Mouse (Mus musculus) left cerebral cortex, adult 2 months (tissue): ENCODE measurements at regions not wholly inside any gene's neighbourhood (a gene's known extent, or its start where the extent isn't known, plus 50 kb on each side); places are given as distances from the start of the nearest gene placed in this dataset.
A peak's percentile ranks its signal among the peaks of the same experiment; 100 is the strongest.

Experiments
- DNase-seq, 2 experiments: peaks; one replicate each; pipeline ENCODE4 v3.0.0; 2021 to 2022; ENCODE audit warnings: low spot score in 2 of 2, mixed read lengths in 1 of 2; ENCODE audit errors: extremely low spot score in 1 of 2
- H3K27ac ChIP-seq: fragments of 200-600 bp; 2 replicates; pipeline ENCODE4 v1.8.1; 2022
- H3K4me3 ChIP-seq: fragments of 200-600 bp; 2 replicates; pipeline ENCODE4 v1.8.1; 2022
- CTCF ChIP-seq: fragments of 200-600 bp; IDR thresholded peaks from 2 replicates; pipeline ENCODE4 v1.8.1; 2022; ENCODE audit warnings: antibody characterized with exemption, mild to moderate bottlenecking, moderate library complexity
- intact Hi-C: fragments of 180-260 bp; cut with DNase I; formaldehyde crosslinking; loops from one replicate; pipeline ENCODE4 v1.15.1; 2025

DNA sequence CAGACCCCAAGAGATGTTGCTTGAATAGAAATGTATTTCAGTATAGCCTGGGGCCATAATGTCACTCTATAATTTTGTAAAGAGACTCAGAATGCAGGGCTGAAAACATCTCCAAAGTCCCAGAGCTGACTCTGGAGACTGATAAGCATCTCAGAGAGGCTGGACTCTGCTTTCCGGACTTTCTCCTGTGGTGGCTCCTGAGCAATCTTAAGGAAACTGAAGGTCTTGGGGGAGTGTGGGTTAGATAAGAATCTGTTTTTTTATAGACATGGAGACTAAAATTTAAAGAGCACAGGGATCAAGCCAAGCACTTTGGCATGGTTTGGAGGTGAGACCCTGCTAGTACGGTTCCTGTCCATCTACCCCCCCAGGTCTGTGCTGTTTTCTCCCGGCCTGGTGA lies 92.7 kb upstream of the Mbip start:
- H3K27ac ChIP-seq = no peak overlapping the region
- no peak overlapping the region for H3K4me3 ChIP-seq
- DNase-seq = no peak
- intact Hi-C loops = no loop called here
- TF ChIP-seq CTCF = no peak

DNA sequence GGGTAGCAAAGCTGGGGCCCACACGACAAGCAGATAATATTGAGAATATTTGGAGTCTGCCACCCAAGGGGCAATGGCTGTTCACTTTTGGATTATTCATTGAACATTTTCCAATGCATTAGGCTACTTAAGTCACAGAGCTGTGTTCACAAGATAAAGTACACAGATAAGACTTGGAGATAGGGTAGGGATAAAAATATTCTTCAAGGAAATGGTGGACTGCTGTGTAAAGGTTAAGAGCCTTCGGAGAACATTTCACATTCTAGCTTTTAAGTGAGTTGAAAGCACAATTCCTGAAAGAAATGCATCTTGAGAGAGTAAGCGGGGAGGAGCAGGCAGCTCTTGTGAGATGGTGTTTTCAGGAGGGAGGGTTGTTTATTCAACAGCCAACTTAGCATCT lies 92.3 kb upstream of the Mbip start:
- no peak for TF ChIP-seq CTCF
- no peak for DNase-seq
- no peak overlapping the region for H3K27ac ChIP-seq
- no peak overlapping the region for H3K4me3 ChIP-seq
- intact Hi-C loops = no loop called here

DNA sequence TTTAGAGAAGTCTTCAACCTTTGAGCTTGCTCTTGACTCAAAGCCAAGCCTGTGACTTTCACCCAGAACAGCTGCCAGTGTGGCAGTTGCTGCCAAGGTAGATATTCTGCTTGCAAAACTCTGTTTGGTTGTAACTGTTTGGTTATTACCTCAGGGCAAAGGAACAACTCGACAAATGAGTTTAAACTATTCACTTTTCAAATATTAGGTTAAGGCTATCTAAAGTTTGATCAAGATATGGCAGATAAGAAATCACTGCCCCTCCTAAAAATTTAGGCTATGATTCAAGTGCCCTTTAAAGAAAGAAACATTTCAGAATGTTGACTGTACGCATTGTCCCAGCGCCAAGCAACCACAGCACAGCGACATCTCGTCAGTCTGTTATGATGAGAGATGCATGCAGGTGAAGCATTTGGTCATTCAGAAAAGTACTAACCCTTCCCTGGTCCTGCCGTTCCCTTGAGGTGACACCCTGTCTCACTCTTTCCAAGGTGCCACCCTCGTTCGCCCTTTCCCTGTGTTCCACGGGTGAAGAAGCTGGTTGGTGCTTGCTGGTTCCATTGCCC lies 81.1 kb upstream of the Mbip start:
- Histone ChIP-seq H3K4me3 (no peak overlapping the region), H3K27ac (no peak overlapping the region)
- intact Hi-C loops = no loop called here
- no peak for DNase-seq
- no peak for TF ChIP-seq CTCF

DNA sequence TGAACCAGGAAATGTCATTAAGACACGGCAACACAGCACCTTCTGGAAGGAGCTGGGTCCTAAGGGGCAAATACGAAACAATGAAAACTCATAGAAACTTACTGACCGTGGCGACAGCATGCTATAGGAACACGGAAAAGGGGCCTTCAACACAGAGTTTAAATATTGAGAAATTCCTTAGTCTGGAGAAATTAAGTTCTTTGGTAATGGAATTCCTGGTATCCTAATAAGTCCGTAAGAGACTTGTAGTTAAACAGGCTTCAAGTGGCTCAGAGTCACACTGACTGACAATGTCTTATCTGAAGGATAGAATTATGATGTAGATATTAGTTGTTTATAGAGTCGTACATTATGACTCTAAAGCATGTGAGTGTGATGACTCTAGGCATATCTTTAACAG lies 70.4 kb upstream of the Mbip start:
- no peak for DNase-seq
- TF ChIP-seq CTCF = no peak
- Histone ChIP-seq H3K27ac (no peak overlapping the region), H3K4me3 (no peak overlapping the region)
- intact Hi-C loops = no loop called here

DNA sequence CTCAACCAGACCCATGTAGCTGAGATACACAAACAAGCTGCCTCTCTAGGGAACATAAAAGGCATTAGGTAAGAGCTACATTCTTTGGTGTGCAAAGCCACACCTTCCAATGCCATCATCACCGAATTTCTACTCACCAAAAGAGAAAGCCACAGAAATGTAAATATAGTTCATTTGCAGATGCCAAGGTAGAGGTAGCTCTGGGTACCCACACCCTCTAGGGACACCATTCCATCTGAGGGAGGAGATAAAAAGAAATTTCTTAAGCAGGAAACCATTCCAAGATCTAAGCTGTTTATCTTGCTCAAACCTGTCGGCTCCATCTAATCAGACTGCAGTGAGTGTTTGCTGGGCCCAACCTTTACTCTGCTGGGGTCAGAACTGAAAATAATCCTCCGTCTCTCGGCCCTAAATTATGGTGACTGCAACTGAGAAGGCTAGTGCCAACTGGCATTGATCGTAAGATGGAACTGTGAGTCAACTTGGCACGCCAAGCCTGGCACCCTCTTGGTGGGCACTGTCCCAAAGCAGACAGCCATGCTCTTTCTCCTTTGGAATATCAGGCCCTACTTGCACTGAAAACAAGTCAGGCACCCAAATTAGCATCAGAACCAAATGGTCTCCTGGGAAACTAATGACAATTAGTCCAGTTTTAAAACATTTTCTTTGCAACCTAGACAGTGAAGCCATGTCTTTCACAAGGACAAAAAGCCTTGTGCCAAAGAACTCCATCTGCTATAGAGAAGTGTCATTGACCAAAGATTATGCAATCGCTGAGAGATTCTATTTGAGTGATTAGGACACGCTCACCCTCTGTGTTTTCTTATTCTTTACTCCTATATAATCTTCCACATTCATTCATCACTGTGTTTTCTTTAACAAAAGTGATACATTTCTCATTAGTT lies 69.4 kb upstream of the Mbip start:
- intact Hi-C loops = no loop called here
- TF ChIP-seq CTCF = no peak
- no peak overlapping the region for H3K4me3 ChIP-seq
- peak; percentile 13 to 20 for DNase-seq
- no peak overlapping the region for H3K27ac ChIP-seq

DNA sequence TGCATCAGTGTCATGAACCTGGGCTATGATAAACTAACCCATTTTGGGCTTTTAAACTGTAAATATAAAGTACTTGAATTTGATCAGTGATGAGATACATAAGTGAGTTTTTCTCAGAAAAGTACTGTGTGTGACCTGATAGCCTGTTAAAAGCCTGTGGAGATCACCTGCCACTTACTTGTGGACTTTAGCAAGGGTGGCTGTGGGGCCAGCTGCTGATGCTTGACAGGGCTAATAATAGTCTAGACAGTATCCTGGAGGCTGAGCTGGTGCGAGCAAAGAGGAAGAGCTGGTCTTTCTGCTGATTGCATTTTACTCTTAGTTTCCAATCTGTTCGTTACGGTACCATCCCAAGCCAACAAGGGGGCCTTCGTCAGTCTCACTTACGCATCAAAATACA lies 60.0 kb upstream of the Mbip start:
- intact Hi-C loops = loop anchor here (1.0 to 5.0 kb wide), 3 partner anchors 163 to 518 kb away; no protein-coding TSS in a partner anchor
- H3K27ac ChIP-seq = no peak overlapping the region
- H3K4me3 ChIP-seq = no peak overlapping the region
- DNase-seq = no peak
- no peak for TF ChIP-seq CTCF

DNA sequence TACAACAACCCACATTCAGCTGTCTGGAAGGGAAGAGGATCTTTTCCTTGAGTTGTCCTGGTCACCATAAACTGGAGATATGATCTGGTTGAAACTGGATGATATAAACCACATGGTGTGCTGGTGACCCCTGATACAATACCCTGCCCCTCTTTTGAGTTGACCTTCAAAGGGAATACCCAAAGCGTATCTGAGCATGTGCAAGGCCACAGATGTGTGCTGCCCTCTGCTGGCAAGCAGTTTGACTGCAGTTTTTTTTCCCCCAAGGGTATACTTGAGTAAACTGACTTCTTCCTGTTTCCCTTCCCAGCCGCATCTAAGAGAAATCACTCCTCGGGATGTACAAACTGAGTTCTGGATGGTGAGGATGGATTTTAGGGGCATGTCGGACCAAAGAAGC lies 59.1 kb upstream of the Mbip start:
- Histone ChIP-seq H3K4me3 (no peak overlapping the region), H3K27ac (no peak overlapping the region)
- peak; percentile 76 for TF ChIP-seq CTCF
- intact Hi-C loops = loop anchor here (1.0 to 5.0 kb wide), 3 partner anchors 162 to 518 kb away; no protein-coding TSS in a partner anchor
- DNase-seq = peak; percentile 28 to 43

DNA sequence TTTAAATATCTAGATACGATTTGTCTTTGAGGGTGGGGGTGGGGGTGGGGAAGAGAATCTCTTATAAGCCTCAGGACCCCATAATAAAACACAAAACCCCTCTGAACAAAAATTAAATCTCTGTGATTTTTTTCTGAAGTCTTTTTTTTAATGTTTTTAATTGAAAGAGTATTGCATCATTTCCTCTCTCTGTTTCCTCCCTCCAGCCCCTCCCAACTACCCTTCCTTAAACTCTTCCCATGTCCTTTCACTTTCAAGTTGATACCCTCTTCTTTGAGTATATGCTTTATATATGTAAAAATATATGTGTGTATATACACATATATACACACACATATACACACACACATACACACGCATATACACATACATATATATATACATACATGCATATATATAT lies 58.6 kb upstream of the Mbip start:
- no peak for TF ChIP-seq CTCF
- DNase-seq = no peak
- H3K27ac ChIP-seq = no peak overlapping the region
- no peak overlapping the region for H3K4me3 ChIP-seq
- intact Hi-C loops = loop anchor here (2.0 kb wide), 1 partner anchor 161 kb away; no protein-coding TSS in a partner anchor

DNA sequence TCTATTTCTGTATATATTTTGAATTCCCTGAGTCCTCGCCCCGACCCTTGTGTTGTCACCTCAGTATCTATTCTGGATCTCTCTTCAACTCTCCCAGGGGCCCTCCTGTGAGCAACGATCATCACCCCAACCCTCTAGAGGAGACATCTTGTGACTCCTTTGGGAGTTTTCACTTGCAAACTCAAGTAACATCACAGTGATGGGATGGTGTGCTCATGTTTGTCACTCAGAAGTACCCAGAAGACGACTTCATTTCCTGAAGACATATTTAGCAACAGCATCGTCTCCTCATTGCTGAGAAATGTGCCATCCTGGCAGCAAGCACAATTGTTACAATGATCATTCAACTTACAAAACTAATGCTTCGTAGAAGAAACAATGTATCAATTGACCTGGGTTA lies 57.9 kb upstream of the Mbip start:
- TF ChIP-seq CTCF = no peak
- DNase-seq = no peak
- no peak overlapping the region for H3K27ac ChIP-seq
- H3K4me3 ChIP-seq = no peak overlapping the region
- intact Hi-C loops = loop anchor here (2.0 kb wide), 1 partner anchor 161 kb away; no protein-coding TSS in a partner anchor

DNA sequence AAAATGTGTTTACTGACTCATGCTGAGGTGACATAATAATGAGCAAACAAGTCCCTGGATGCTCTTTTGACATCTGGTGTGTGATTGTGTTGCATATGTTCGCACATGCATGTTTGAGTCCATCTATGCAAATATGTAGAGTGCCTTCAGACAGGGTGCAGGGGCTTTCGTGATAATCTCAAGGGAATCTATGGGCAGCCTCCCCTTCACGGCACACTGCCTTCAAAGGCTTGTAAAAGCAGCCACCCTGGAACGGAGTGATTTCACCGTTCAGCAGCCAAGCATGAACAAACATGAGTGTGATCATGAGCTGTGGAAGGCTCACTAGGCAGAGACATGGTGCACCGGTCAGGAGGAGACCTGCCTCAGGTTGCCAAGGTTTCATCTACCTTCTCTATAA lies 57.1 kb upstream of the Mbip start:
- no peak overlapping the region for H3K27ac ChIP-seq
- no peak for DNase-seq
- TF ChIP-seq CTCF = no peak
- intact Hi-C loops = no loop called here
- no peak overlapping the region for H3K4me3 ChIP-seq

DNA sequence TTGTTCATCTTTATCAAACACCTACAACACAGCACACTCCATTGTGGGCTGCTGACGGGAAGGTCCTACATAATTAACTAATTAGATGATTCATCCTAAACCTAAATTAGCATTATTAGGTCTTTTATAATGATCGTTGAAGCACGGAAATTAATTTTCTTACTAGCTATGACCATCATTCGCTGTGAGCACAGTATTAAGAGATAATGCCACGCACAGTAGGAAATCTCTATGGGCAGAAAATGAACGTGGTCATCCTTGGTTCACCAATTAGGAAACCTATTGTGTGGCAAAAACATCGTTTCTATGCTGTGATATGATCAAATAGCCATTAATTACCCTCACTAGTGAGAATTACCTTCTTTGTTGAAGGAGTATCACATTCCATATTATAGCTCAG lies 56.4 kb upstream of the Mbip start:
- no peak for DNase-seq
- no peak overlapping the region for H3K4me3 ChIP-seq
- H3K27ac ChIP-seq = no peak overlapping the region
- intact Hi-C loops = no loop called here
- TF ChIP-seq CTCF = no peak
